Mouse (Mus musculus): ENCODE data around the gene Gm17359. TPM values are rescaled to one million over a fixed set of nuclear protein-coding genes. Genes with fewer than 3 reads are reported as not detected.
A peak's percentile ranks its signal among the peaks of the same experiment; 100 is the strongest.

Gene Gm17359
- polyA plus RNA-seq, 1 experiment from 2014 or later: not detected

GRCm38 (mm10) chr3:79311895-79312294, 24.6 kb upstream of the Gm17359 start:
- Histone ChIP-seq H3K9me3 (no peaks in the 10 kb centered on the region), H3K27me3 (no peaks in the 10 kb centered on the region)
- no peak for ATAC-seq (replicated peaks)

GRCm38 (mm10) chr3:79314006-79314698, 22.3 kb upstream of the Gm17359 start:
- H3K4me2 ChIP-seq (replicated peaks): 0 out of 2 replicates have a peak overlapping the region, but pooled peaks have one; percentile 2
- no peaks in the 10 kb centered on the region for H3K9me3 ChIP-seq
- H3K4me1 ChIP-seq: peaks cover 12% of the 10 kb centered on the region
- WGBS: 24% methylated on average over 10 of the region's 10 CpGs
- no peak overlapping the region for H3K9ac ChIP-seq (replicated peaks)
- no peaks in the 10 kb centered on the region for H3K27me3 ChIP-seq
- no peaks in the 10 kb centered on the region for H3K36me3 ChIP-seq
- ATAC-seq (replicated peaks): peak; percentile 81
- H3K4me3 ChIP-seq: no peak overlapping the region
- H3K27ac ChIP-seq (replicated peaks): no peak overlapping the region

More at GRCm38 (mm10) chr3:79311895-79312294, 24.6 kb upstream of the Gm17359 start:
- Histone ChIP-seq H3K9ac (replicated peaks) (no peak overlapping the region), H3K4me2 (replicated peaks) (no peak overlapping the region), H3K4me1 (peaks cover 12% of the 10 kb centered on the region), H3K36me3 (no peaks in the 10 kb centered on the region), H3K27ac (replicated peaks) (no peak overlapping the region), H3K4me3 (no peak overlapping the region)

GRCm38 (mm10) chr3:79324697-79325526, 11.5 kb upstream of the Gm17359 start:
- WGBS: 24% methylated on average over 10 of the region's 10 CpGs
- H3K27ac ChIP-seq (replicated peaks): no peak overlapping the region
- peak overlapping the region; percentile 14; the same call in 1 of the 2 replicates for H3K4me2 ChIP-seq (replicated peaks)
- no peaks in the 10 kb centered on the region for H3K27me3 ChIP-seq
- no peaks in the 10 kb centered on the region for H3K36me3 ChIP-seq
- peak; percentile 44; the same call in 1 of the 2 replicates for ATAC-seq (replicated peaks)
- H3K9ac ChIP-seq (replicated peaks): no peak overlapping the region
- no peak overlapping the region for H3K4me3 ChIP-seq
- H3K9me3 ChIP-seq: no peaks in the 10 kb centered on the region
- peaks cover 15% of the 10 kb centered on the region for H3K4me1 ChIP-seq

- Histone ChIP-seq H3K9me3 (0 out of 2 replicates have a peak, but pooled peaks cover 2% of the 10 kb centered on the region), H3K9ac (replicated peaks) (no peak overlapping the region), H3K4me1 (peaks cover 6% of the 10 kb centered on the region; the same call in 1 of the 2 replicates), H3K4me2 (replicated peaks) (no peak overlapping the region), H3K27me3 (no peaks in the 10 kb centered on the region), H3K36me3 (no peaks in the 10 kb centered on the region), H3K4me3 (no peak overlapping the region), H3K27ac (replicated peaks) (no peak overlapping the region)
- no peak for ATAC-seq (replicated peaks)
- 19% methylated on average over 8 of the region's 8 CpGs for WGBS
Measured at GRCm38 (mm10) chr3:79329691-79330315, 6.7 kb upstream of the Gm17359 start.

GRCm38 (mm10) chr3:79333051-79333450, 3.4 kb upstream of the Gm17359 start:
- Histone ChIP-seq H3K4me2 (replicated peaks) (no peak overlapping the region), H3K27ac (replicated peaks) (no peak overlapping the region), H3K9me3 (0 out of 2 replicates have a peak, but pooled peaks cover 2% of the 10 kb centered on the region), H3K36me3 (no peaks in the 10 kb centered on the region), H3K4me1 (peaks cover 3% of the 10 kb centered on the region; the same call in 1 of the 2 replicates), H3K4me3 (no peak overlapping the region), H3K27me3 (no peaks in the 10 kb centered on the region), H3K9ac (replicated peaks) (no peak overlapping the region)
- no peak for ATAC-seq (replicated peaks)
- 55% methylated on average over 7 of the region's 7 CpGs for WGBS

- 90% methylated on average over 8 of the region's 8 CpGs for WGBS
- H3K9me3 ChIP-seq: 0 out of 2 replicates have a peak, but pooled peaks cover 2% of the 10 kb centered on the region
- no peak overlapping the region for H3K9ac ChIP-seq (replicated peaks)
- no peak overlapping the region for H3K27ac ChIP-seq (replicated peaks)
- ATAC-seq (replicated peaks): no peak
- H3K4me3 ChIP-seq: no peak overlapping the region
- no peaks in the 10 kb centered on the region for H3K27me3 ChIP-seq
- no peak overlapping the region for H3K4me2 ChIP-seq (replicated peaks)
- H3K36me3 ChIP-seq: no peaks in the 10 kb centered on the region
- H3K4me1 ChIP-seq: peaks cover 3% of the 10 kb centered on the region; the same call in 1 of the 2 replicates
Measured at GRCm38 (mm10) chr3:79333643-79334200, 2.7 kb upstream of the Gm17359 start.

- Histone ChIP-seq H3K9me3 (no peaks in the 10 kb centered on the region), H3K4me2 (replicated peaks) (no peak overlapping the region), H3K27me3 (no peaks in the 10 kb centered on the region), H3K27ac (replicated peaks) (no peak overlapping the region), H3K36me3 (no peaks in the 10 kb centered on the region), H3K4me1 (no peaks in the 10 kb centered on the region), H3K9ac (replicated peaks) (no peak overlapping the region), H3K4me3 (no peak overlapping the region)
- ATAC-seq (replicated peaks): no peak
- WGBS: 56% methylated on average over 3 of the region's 3 CpGs
Measured at GRCm38 (mm10) chr3:79340737-79341136, 4.3 kb downstream of the Gm17359 start.

- no peak for ATAC-seq (replicated peaks)
- H3K4me3 ChIP-seq: no peak overlapping the region
- WGBS: 80% methylated on average over 17 of the region's 17 CpGs
- H3K9ac ChIP-seq (replicated peaks): no peak overlapping the region
- H3K27me3 ChIP-seq: no peaks in the 10 kb centered on the region
- no peak overlapping the region for H3K27ac ChIP-seq (replicated peaks)
- H3K36me3 ChIP-seq: no peaks in the 10 kb centered on the region
- no peaks in the 10 kb centered on the region for H3K9me3 ChIP-seq
- H3K4me2 ChIP-seq (replicated peaks): no peak overlapping the region
- H3K4me1 ChIP-seq: no peaks in the 10 kb centered on the region
Measured at GRCm38 (mm10) chr3:79342961-79343735, 6.7 kb downstream of the Gm17359 start.

GRCm38 (mm10) chr3:79349311-79349710, 12.8 kb downstream of the Gm17359 start:
- no peak overlapping the region for H3K4me2 ChIP-seq (replicated peaks)
- no peaks in the 10 kb centered on the region for H3K27me3 ChIP-seq
- no peak overlapping the region for H3K4me3 ChIP-seq
- no peak overlapping the region for H3K27ac ChIP-seq (replicated peaks)
- H3K4me1 ChIP-seq: no peaks in the 10 kb centered on the region
- whole genome bisulfite sequencing: 63% methylated on average over 1 of the region's 1 CpGs
- no peak overlapping the region for H3K9ac ChIP-seq (replicated peaks)
- H3K9me3 ChIP-seq: no peaks in the 10 kb centered on the region
- no peak for ATAC-seq (replicated peaks)
- H3K36me3 ChIP-seq: no peaks in the 10 kb centered on the region

GRCm38 (mm10) chr3:79358721-79359120, 22.3 kb downstream of the Gm17359 start:
- Histone ChIP-seq H3K9ac (replicated peaks) (no peak overlapping the region), H3K27ac (replicated peaks) (no peak overlapping the region), H3K4me2 (replicated peaks) (no peak overlapping the region), H3K4me3 (no peak overlapping the region), H3K27me3 (no peaks in the 10 kb centered on the region), H3K4me1 (0 out of 2 replicates have a peak, but pooled peaks cover 4% of the 10 kb centered on the region), H3K36me3 (no peaks in the 10 kb centered on the region), H3K9me3 (no peaks in the 10 kb centered on the region)
- ATAC-seq (replicated peaks): no peak
- 13% methylated on average over 4 of the region's 4 CpGs for WGBS

Data from forebrain, embryonic 15.5 days (tissue).